Mouse (Mus musculus) thymus, adult 18-20 months (tissue): ENCODE data around the gene Etv6.

ENCODE experiments used
- DNase-seq, 2 experiments: peaks; one replicate each; pipeline ENCODE4 v3.0.0; 2022; ENCODE audit warnings: mixed read lengths in 2 of 2

Gene Etv6

GRCm38 (mm10) chr6:134262911-134263607, 227.6 kb downstream of the Etv6 start:
- no peak for DNase-seq

GRCm38 (mm10) chr6:134273884-134274283, 238.4 kb downstream of the Etv6 start:
- DNase-seq = no peak

- no peak for DNase-seq
Measured at GRCm38 (mm10) chr6:134276954-134277353, 241.5 kb downstream of the Etv6 start.

GRCm38 (mm10) chr6:134282095-134282494, 246.6 kb downstream of the Etv6 start:
- no peak for DNase-seq

GRCm38 (mm10) chr6:134291823-134292222, 256.3 kb downstream of the Etv6 start:
- no peak for DNase-seq

- DNase-seq = no peak
Measured at GRCm38 (mm10) chr6:134292404-134292803, 256.9 kb downstream of the Etv6 start.

GRCm38 (mm10) chr6:134293615-134294508, 258.4 kb downstream of the Etv6 start:
- DNase-seq = no peak

- no peak for DNase-seq
Measured at GRCm38 (mm10) chr6:134297884-134298619, 262.6 kb downstream of the Etv6 start.

GRCm38 (mm10) chr6:134301951-134302350, 266.5 kb downstream of the Etv6 start:
- DNase-seq = no peak

- DNase-seq = no peak
Measured at GRCm38 (mm10) chr6:134311346-134311745, 275.8 kb downstream of the Etv6 start.

GRCm38 (mm10) chr6:134312571-134312970, 277.1 kb downstream of the Etv6 start:
- no peak for DNase-seq

- no peak for DNase-seq
Measured at GRCm38 (mm10) chr6:134317371-134317770, 281.9 kb downstream of the Etv6 start.
